Mouse (Mus musculus): ENCODE data around the gene Twnk. TPM values are rescaled to one million over a fixed set of nuclear protein-coding genes. Genes with fewer than 3 reads are reported as not detected.

Twnk gene
- polyA plus RNA-seq, 1 experiment from 2014 or later: 10.2 TPM

DNA sequence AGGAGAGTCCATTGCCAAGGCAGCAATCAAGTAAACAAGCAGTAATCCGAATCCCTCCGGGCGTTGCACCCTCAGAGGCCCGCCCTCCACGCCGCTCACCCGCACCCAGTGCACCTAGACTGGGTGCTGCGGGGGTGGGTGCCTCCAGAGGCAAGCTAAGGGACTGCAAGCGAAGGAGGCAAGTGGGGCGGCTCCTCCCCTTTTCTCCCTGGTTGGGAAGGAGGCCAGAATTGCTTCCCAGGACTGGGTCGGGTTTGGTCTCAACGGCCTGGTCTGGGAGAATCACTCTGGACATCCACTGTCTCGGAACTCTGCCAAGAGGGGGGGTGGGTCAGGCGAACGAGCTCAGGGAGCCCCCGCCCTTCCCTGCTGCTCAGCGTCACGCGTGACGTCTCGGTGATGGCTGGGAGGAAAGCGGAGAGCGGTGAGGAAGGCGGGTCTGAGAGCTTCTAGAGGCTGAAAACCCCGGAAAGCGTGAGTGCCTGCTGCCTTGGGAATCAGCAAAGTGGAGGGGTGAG lies 42.0 kb downstream of the Twnk start, which contains the start of gene Sfxn3:
TSS of gene Sfxn3 (plus strand) at position 87 of the 518 bp plus-strand sequence.
- Histone ChIP-seq H3K4me1 (ENCODE audit: control insufficient read depth, insufficient read depth, low read length) (peaks cover 20% of the 10 kb centered on the region), H3K27ac (ENCODE audit: low read depth, low read length) (peak within 1 kb of the TSS; percentile 64), H3K27me3 (ENCODE audit: control insufficient read depth, insufficient read depth, low read length) (no peaks in the 10 kb centered on the region), H3K36me3 (ENCODE audit: control insufficient read depth, insufficient read depth, low read length) (peaks cover 10% of the 10 kb centered on the region), H3K4me3 (ENCODE audit: low read depth, low read length) (peak within 1 kb of the TSS; percentile 30), H3K4me2 (ENCODE audit: low read depth, low read length) (peak within 1 kb of the TSS; percentile 60), H3K9me3 (ENCODE audit: control insufficient read depth, low read length) (no peaks in the 10 kb centered on the region), H3K9ac (replicated peaks; ENCODE audit: low read depth, low read length) (peak within 1 kb of the TSS; percentile 25)
- WGBS: under 1% methylated on average over 26 of the region's 26 CpGs
- ATAC-seq (ENCODE audit: low read depth): peak; percentile 85

DNA sequence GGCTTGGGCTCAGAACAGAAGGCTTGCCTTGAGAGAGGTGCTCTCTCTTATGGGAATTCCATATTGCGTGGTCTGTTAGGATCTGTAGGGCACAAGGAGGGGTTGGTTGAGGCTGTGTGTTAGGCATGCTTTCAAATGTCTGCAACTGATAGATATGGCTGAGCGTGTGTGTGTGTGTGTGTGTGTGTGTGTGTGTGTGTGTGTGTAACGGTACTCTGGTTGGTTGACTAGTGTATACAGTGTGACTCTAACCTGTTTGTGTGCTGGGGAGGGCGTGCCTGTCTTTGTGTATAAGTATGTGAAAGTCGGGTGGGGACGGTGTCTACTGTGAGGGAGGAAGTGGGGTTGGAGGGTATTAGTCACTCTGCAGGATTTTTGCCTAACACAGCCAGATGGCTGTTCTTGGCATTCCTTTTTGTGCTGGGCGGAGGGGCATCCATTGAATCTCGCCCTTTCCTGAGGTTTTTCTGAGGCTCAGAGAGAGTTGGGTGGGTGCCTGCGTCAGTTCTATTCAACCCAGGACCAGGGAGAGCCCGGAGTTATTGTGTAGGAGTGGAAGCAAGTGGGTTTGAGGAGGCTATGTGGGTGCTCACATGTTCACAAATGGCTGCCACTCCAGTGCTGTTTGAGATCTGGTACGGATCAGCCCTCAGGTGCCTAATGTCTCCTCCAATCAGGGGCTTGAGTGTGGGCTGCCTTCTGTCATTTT lies 42.6 kb downstream of the Twnk start:
- peak overlapping the region; percentile 64 for H3K27ac ChIP-seq (ENCODE audit: low read depth, low read length)
- peak overlapping the region; percentile 60 for H3K4me2 ChIP-seq (ENCODE audit: low read depth, low read length)
- 38% methylated on average over 11 of the region's 11 CpGs for WGBS
- peak overlapping the region; percentile 25 for H3K9ac ChIP-seq (replicated peaks; ENCODE audit: low read depth, low read length)
- H3K36me3 ChIP-seq (ENCODE audit: control insufficient read depth, insufficient read depth, low read length): peaks cover 15% of the 10 kb centered on the region
- ATAC-seq (ENCODE audit: low read depth): peak; percentile 66
- no peaks in the 10 kb centered on the region for H3K27me3 ChIP-seq (ENCODE audit: control insufficient read depth, insufficient read depth, low read length)
- no peaks in the 10 kb centered on the region for H3K9me3 ChIP-seq (ENCODE audit: control insufficient read depth, low read length)
- peaks cover 20% of the 10 kb centered on the region for H3K4me1 ChIP-seq (ENCODE audit: control insufficient read depth, insufficient read depth, low read length)
- H3K4me3 ChIP-seq (ENCODE audit: low read depth, low read length): peak overlapping the region; percentile 30

DNA sequence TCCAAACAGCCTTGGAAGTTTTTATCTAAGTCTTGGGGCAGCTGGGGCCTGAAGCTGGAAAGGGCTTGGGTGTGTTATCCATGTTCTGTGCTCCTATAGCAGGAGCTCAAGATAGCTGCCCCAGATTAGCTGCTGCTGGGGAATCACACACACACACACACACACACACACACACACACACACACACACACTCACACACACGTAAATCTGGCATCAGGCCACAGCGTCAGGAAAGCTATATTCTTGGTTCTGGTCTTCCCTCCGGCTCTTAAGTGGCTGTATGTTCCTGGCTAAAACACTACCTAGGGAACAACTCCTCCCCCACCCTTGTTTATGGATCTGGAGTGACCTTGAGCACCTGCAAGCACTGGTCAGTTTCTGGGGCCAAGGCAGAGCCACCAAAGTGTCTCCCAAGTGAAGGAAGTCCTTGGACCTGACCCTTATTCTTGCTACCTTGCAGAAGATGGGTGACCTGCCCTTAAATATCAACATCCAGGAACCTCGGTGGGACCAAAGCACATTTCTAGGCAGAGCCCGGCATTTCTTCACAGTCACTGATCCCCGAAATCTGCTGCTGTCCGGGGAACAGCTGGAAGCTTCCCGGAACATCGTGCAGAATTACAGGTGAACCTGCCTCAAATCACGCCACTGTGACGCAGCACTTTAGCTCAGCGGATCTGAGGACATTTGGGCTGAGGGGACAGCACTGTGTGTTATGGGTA lies 43.3 kb downstream of the Twnk start:
- WGBS: 78% methylated on average over 12 of the region's 12 CpGs

DNA sequence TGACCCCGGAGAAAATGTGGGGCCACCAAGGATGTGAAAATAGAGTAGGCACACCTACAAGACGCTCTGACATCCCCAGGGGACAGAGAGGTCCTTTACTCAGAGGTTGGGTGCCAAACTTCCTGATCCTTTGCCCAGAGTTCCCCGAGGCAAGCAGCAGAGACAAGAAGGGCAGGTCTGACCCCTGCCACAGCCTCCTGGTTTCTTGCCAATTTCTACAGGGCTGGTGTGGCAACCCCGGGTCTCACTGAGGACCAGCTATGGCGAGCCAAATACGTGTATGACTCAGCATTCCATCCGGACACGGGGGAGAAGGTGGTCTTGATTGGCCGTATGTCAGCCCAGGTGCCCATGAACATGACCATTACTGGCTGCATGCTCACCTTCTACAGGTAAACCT lies 44.1 kb downstream of the Twnk start:
- Histone ChIP-seq H3K4me1 (ENCODE audit: control insufficient read depth, insufficient read depth, low read length) (peaks cover 20% of the 10 kb centered on the region), H3K4me3 (ENCODE audit: low read depth, low read length) (no peak overlapping the region), H3K9me3 (ENCODE audit: control insufficient read depth, low read length) (no peaks in the 10 kb centered on the region), H3K27ac (ENCODE audit: low read depth, low read length) (no peak overlapping the region), H3K9ac (replicated peaks; ENCODE audit: low read depth, low read length) (no peak overlapping the region), H3K27me3 (ENCODE audit: control insufficient read depth, insufficient read depth, low read length) (no peaks in the 10 kb centered on the region), H3K36me3 (ENCODE audit: control insufficient read depth, insufficient read depth, low read length) (peaks cover 23% of the 10 kb centered on the region), H3K4me2 (ENCODE audit: low read depth, low read length) (peak overlapping the region; percentile 60; the same call in 1 of the 2 replicates)
- ATAC-seq (ENCODE audit: low read depth): no peak
- 79% methylated on average over 9 of the region's 9 CpGs for WGBS

More for the DNA sequence above, 43.3 kb downstream of the Twnk start:
- H3K27me3 ChIP-seq (ENCODE audit: control insufficient read depth, insufficient read depth, low read length): no peaks in the 10 kb centered on the region
- peaks cover 20% of the 10 kb centered on the region for H3K4me1 ChIP-seq (ENCODE audit: control insufficient read depth, insufficient read depth, low read length)
- ATAC-seq (ENCODE audit: low read depth): no peak
- H3K4me2 ChIP-seq (ENCODE audit: low read depth, low read length): peak overlapping the region; percentile 60
- H3K4me3 ChIP-seq (ENCODE audit: low read depth, low read length): peak overlapping the region; percentile 30
- H3K36me3 ChIP-seq (ENCODE audit: control insufficient read depth, insufficient read depth, low read length): peaks cover 20% of the 10 kb centered on the region
- peak overlapping the region; percentile 64 for H3K27ac ChIP-seq (ENCODE audit: low read depth, low read length)
- H3K9ac ChIP-seq (replicated peaks; ENCODE audit: low read depth, low read length): peak overlapping the region; percentile 41; the same call in 1 of the 2 replicates
- no peaks in the 10 kb centered on the region for H3K9me3 ChIP-seq (ENCODE audit: control insufficient read depth, low read length)

GRCm38 (mm10) chr19:45053451-45053850 lies 48.0 kb downstream of the Twnk start:
- H3K27me3 ChIP-seq (ENCODE audit: control insufficient read depth, insufficient read depth, low read length): no peaks in the 10 kb centered on the region
- no peaks in the 10 kb centered on the region for H3K9me3 ChIP-seq (ENCODE audit: control insufficient read depth, low read length)
- H3K4me3 ChIP-seq (ENCODE audit: low read depth, low read length): no peak overlapping the region
- no peak overlapping the region for H3K27ac ChIP-seq (ENCODE audit: low read depth, low read length)
- no peak overlapping the region for H3K9ac ChIP-seq (replicated peaks; ENCODE audit: low read depth, low read length)
- 91% methylated on average over 8 of the region's 8 CpGs for WGBS
- H3K4me1 ChIP-seq (ENCODE audit: control insufficient read depth, insufficient read depth, low read length): peaks cover 23% of the 10 kb centered on the region; the same call in 1 of the 2 replicates
- ATAC-seq (ENCODE audit: low read depth): no peak
- no peak overlapping the region for H3K4me2 ChIP-seq (ENCODE audit: low read depth, low read length)
- H3K36me3 ChIP-seq (ENCODE audit: control insufficient read depth, insufficient read depth, low read length): peaks cover 29% of the 10 kb centered on the region

- H3K4me1 ChIP-seq (ENCODE audit: control insufficient read depth, insufficient read depth, low read length): peaks cover 19% of the 10 kb centered on the region; the same call in 1 of the 2 replicates
- H3K27me3 ChIP-seq (ENCODE audit: control insufficient read depth, insufficient read depth, low read length): no peaks in the 10 kb centered on the region
- H3K4me2 ChIP-seq (ENCODE audit: low read depth, low read length): no peak overlapping the region
- ATAC-seq (ENCODE audit: low read depth): no peak
- H3K9me3 ChIP-seq (ENCODE audit: control insufficient read depth, low read length): no peaks in the 10 kb centered on the region
- H3K4me3 ChIP-seq (ENCODE audit: low read depth, low read length): no peak overlapping the region
- WGBS: 88% methylated on average over 6 of the region's 6 CpGs
- no peak overlapping the region for H3K27ac ChIP-seq (ENCODE audit: low read depth, low read length)
- H3K9ac ChIP-seq (replicated peaks; ENCODE audit: low read depth, low read length): 0 out of 2 replicates have a peak overlapping the region, but pooled peaks have one; percentile 13
- H3K36me3 ChIP-seq (ENCODE audit: control insufficient read depth, insufficient read depth, low read length): peaks cover 29% of the 10 kb centered on the region
Observed at GRCm38 (mm10) chr19:45054892-45055690, 49.6 kb downstream of the Twnk start.

GRCm38 (mm10) chr19:45056364-45056763 lies 50.9 kb downstream of the Twnk start:
- WGBS: 57% methylated on average over 4 of the region's 4 CpGs
- peaks cover 26% of the 10 kb centered on the region for H3K36me3 ChIP-seq (ENCODE audit: control insufficient read depth, insufficient read depth, low read length)
- peaks cover 19% of the 10 kb centered on the region; the same call in 1 of the 2 replicates for H3K4me1 ChIP-seq (ENCODE audit: control insufficient read depth, insufficient read depth, low read length)
- H3K27me3 ChIP-seq (ENCODE audit: control insufficient read depth, insufficient read depth, low read length): no peaks in the 10 kb centered on the region
- no peak for ATAC-seq (ENCODE audit: low read depth)
- H3K9me3 ChIP-seq (ENCODE audit: control insufficient read depth, low read length): no peaks in the 10 kb centered on the region
- no peak overlapping the region for H3K4me2 ChIP-seq (ENCODE audit: low read depth, low read length)
- no peak overlapping the region for H3K9ac ChIP-seq (replicated peaks; ENCODE audit: low read depth, low read length)
- no peak overlapping the region for H3K4me3 ChIP-seq (ENCODE audit: low read depth, low read length)
- 0 out of 2 replicates have a peak overlapping the region, but pooled peaks have one; percentile 2 for H3K27ac ChIP-seq (ENCODE audit: low read depth, low read length)

DNA sequence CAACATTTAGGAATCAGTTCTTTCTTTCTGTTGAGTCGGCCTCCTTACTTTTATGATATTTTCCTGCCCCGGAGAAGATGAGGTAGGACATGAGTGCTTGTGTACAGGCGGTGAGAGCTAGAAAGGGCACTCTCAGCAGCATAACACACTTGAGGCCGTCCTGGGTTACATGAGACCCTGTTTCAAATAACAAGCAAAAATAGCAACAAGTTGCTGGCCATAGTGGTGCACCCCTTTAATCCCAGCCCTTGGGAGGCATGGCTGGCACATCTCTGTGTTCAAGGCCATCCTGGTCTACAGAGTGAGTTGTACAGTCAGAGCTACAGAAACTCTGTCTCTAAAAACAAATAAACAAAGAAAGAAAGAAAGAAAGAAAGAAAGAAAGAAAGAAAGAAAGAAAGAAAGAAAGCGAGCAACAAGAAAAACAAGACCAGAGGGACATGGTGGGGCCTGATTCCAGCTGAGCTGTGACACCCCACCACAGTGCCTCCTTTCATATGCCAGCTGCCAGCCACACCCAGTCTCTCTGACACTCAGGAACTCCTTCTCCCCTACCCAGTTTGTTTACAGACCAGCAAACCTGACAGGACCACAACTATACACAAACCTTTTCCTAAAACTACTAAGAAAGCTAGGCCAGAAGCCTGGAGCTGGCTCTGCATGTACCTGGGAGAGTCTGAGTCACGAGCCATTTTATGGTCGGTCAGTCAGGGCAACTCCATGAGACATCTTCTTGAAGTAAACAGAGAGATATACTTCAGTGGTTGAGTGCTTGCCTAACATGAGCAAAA lies 51.6 kb downstream of the Twnk start:
- H3K9ac ChIP-seq (replicated peaks; ENCODE audit: low read depth, low read length): no peak overlapping the region; the same call in 1 of the 2 replicates
- no peak for ATAC-seq (ENCODE audit: low read depth)
- H3K4me3 ChIP-seq (ENCODE audit: low read depth, low read length): no peak overlapping the region; the same call in 1 of the 2 replicates
- peak overlapping the region; percentile 97 for H3K27ac ChIP-seq (ENCODE audit: low read depth, low read length)
- 88% methylated on average over 7 of the region's 7 CpGs for WGBS
- H3K4me2 ChIP-seq (ENCODE audit: low read depth, low read length): peak overlapping the region; percentile 57
- peaks cover 19% of the 10 kb centered on the region; the same call in 1 of the 2 replicates for H3K4me1 ChIP-seq (ENCODE audit: control insufficient read depth, insufficient read depth, low read length)
- no peaks in the 10 kb centered on the region for H3K27me3 ChIP-seq (ENCODE audit: control insufficient read depth, insufficient read depth, low read length)
- no peaks in the 10 kb centered on the region for H3K9me3 ChIP-seq (ENCODE audit: control insufficient read depth, low read length)
- peaks cover 23% of the 10 kb centered on the region for H3K36me3 ChIP-seq (ENCODE audit: control insufficient read depth, insufficient read depth, low read length)

Data from neural tube, embryonic 14.5 days (tissue).